Mouse (Mus musculus) erythroblast, embryonic 14.5 days (primary cell): ENCODE measurements around the gene Bicc1.

Source experiments
- GATA1 ChIP-seq: IDR thresholded peaks from 2 replicates; pipeline ENCODE4 v1.6.1; 2012; ENCODE audit warnings: low read length, inconsistent platforms, mixed read lengths
- TAL1 ChIP-seq: IDR thresholded peaks from 3 replicates; pipeline ENCODE4 v1.6.1; 2012; ENCODE audit warnings: low read length, inconsistent platforms, mixed read lengths

DNA sequence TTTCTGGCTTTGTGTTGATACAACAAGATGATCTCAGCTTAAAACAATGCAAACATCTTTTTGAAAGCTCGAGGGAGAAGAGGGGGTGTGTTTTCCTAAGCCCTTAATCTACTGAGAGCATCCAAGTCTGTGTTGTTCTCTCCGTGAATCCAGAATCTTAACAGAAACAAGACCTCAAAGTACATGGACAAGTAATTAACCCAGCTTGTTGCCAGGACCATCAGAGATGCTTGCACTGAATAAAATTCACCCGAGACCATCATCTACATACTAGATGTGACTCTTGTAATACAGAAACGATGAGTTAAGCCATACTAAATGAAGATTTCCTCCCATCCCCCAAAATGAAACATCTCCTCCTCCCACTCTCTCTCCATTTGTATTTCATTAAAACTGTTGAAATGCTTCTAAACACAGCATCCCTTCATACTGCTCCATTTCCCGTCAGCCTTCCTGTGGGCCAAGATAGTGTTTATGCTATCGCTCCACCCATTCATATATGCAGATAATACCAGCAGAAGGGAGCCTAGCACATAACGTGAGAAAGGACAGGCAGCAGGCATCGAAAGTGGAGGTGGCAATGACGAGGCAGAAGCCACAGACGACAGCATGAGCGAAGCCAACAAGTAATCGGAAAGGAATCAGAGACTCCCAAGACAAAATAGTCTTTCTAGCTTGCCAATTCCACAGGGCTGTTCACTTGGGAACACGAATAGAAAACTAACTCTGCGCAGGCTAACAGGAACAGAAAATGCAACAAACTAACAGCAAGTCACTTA lies 131.2 kb downstream of the Bicc1 start:
- no peak for TF ChIP-seq GATA1
- TF ChIP-seq TAL1: no peak
